Mouse (Mus musculus) spleen, embryonic (tissue): ENCODE results near the gene Tmem217.
"Not testable (repeated sequence)": the region's sequence is repeated elsewhere in the genome, so short reads cannot be mapped to it uniquely, and the experiment has no call there.

ENCODE experiments used
- CTCF ChIA-PET: fragments of 350-600 bp; sonication (Branson Sonifier 250); formaldehyde crosslinking; loops from one replicate; lab custom pipeline; 2022; lab: Charles Lee

Gene Tmem217

DNA sequence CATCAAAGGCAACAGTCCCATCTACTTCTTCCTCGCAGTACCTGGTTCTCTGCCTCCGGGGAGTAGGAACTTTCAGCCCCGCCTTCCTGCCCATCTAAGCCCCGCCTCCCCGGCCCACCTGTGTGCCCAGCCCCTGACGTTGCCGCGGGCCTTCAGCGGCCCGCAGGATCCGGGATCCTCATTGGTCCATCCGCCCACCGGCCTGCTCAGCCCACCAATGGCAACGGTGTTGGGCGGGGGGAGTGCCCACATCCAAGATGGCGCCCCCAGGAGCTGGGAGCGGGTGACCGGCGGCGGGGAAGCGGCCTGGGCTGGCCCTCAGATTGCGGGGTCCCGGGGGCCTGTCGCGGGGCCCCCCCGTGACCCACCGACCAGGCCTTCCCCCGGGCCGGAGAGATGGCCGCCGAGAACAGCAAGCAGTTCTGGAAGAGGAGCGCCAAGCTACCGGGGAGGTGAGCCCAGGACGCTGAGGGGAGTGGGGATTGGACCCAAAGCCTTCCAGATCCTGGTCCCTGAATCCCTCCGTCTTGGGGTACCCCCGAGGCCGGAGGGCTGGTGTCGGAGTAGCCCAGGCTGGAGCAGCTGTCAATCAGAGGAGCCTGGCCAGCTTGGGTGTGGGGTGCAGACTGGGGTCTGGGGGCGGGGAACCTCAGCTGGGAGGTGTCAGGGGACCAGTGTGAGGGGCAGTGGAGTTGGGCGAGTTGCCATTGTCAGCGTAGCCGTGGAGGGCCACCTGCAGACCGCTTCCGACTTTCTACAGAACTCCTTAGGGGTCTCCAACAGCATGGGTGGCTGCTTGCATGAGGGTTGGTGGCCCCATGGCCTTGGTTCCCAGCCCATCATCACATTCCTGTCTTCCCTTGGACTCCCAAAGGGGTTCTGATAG lies 2.4 kb downstream of the Tmem217 start, which contains the start of the genes Gm17657 and Tbc1d22b:
Gene Gm17657 (minus strand): TSS at position 96 of the 886 bp plus-strand sequence.
Gene Tbc1d22b (plus strand): TSS at position 243 of the 886 bp plus-strand sequence.
- CTCF ChIA-PET = interaction anchor here (0.6 kb wide), 2 partner anchors 420 to 472 kb away, joined by 4 to 19 read pairs; no protein-coding TSS in a partner anchor

DNA sequence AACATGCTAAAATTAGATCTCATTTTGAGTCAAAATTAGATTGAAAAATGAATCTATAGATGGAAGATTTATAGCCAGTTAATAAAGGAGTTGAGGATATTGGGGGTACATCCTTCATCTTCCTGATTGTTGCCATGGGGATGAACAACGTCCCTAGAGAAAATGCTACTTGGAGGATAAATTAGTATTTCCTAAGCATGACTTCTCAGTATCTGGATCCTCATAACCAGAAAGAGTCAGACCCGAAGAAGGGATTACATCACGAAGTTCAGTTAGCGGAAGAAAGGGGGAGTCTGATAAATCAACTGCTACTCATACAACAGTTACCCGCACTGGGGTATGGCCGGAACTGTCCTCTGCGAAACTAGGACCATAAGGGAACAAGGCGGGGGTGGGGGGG lies 3.2 kb downstream of the Tmem217 start:
- CTCF ChIA-PET = no interaction called here

DNA sequence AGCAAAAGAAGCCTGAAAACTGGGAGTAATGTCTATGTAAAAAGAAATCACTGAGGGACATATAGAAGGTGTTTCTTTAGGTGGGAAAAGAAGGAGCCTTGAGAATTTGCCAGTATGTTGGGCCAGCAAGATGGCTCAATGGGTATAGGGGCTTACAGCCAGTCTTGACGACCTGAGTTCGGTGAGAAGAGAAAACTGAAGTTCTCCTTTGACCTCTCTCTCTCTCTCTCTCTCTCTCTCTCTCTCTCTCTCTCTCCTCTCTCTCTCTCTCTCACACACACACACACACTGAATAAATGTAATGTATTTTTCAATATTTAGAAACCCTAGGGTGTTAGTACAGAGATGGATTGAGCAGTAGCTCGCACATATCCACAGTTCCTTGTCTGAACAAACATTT lies 3.7 kb downstream of the Tmem217 start:
- CTCF ChIA-PET = no interaction called here

GRCm38 (mm10) chr17:29545241-29545640 lies 6.9 kb downstream of the Tmem217 start:
- CTCF ChIA-PET = no interaction called here

DNA sequence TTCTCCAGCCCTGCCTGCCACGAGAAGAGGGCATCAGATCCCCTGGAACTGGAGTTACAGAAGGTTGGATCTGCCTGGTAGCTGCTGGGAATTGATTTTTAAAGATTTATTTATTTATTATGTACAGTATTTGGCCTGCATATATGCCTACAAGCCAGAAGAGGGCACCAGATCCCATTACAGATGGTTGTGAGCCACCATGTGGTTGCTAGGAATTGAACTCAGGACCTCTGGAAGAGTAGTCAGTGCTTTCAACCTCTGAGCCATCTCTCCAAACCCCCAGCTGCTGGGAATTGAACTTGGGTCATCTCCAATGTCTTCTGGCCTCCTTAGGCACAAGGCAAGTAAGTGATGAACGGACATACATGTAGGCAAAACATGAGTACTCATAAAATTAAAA lies 8.1 kb downstream of the Tmem217 start:
- CTCF ChIA-PET = interaction anchor here (0.6 kb wide), 1 partner anchor 37 kb away, joined by 3 read pairs; no protein-coding TSS in a partner anchor

DNA sequence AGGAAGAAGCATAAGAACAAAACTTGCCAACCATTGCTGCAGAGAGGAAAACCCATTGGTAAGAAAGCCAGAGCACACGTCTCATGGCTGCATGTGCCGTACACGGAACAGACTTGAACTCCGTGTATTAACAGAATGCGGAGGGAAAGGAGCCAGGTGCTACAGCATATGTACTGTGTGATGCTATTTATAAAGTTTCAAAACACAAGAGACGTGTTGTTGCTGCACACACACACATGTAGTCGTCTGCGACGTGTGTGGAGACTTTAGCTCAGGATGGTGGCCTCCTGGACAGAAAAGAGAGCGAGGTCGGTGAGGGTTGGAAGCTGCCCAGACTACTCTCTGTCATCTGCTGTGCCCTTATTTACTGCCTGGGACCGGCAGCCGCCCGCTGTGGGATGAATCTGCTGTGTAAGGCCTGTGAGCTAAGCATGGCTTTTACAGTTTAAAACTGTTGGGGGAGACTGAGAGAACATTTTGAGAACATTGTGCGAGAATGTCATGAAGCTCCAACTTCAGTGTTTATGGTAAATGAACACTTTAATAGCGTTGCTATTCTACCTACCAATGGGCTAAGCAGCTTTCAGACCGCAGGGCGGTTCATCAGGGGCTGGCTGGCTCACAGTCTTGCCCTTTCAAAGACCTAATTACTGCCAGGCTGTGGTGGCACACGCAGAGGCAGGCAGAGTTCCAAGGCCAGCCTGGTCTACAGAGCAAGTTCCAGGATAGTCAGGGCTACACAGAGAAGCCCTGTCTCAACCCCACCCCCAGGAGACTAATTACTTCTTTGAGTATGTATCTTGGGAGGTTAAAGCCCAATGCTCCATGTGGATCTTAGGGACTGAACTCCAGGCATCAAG lies 9.1 kb downstream of the Tmem217 start:
- CTCF ChIA-PET = no interaction called here

- CTCF ChIA-PET = no interaction called here
Measured at GRCm38 (mm10) chr17:29541419-29541818, 10.8 kb downstream of the Tmem217 start.

- CTCF ChIA-PET = no interaction called here
Measured at GRCm38 (mm10) chr17:29540426-29540825, 11.8 kb downstream of the Tmem217 start.

GRCm38 (mm10) chr17:29533866-29534265 lies 18.3 kb downstream of the Tmem217 start:
- CTCF ChIA-PET = no interaction called here

- CTCF ChIA-PET = interaction anchor here (0.6 kb wide), 1 partner anchor 48 kb away, joined by 5 read pairs; no protein-coding TSS in a partner anchor
Measured at GRCm38 (mm10) chr17:29531757-29532384, 20.3 kb downstream of the Tmem217 start.

- CTCF ChIA-PET = interaction anchor here (0.6 kb wide), 1 partner anchor 48 kb away, joined by 5 read pairs; no protein-coding TSS in a partner anchor
Measured at GRCm38 (mm10) chr17:29531278-29531677, 20.9 kb downstream of the Tmem217 start.

DNA sequence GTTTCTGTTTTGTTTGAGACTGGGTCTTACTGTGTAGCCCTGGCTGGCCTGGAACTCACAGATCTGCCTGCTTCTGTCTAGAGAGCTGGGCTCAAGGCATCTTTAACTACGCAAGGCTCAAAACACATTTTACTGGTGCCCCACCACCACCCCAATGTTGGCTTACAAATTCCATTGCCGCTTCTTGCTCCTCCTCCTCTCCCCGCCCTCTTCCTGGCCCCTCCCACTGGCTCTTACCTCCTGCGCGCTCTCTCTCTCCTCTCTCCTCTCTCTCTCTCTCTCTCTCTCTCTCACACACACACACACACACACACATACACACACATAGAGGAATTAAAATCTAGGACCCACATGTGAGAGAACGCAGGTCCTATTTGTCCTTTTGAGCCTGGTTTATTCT lies 21.7 kb downstream of the Tmem217 start:
- CTCF ChIA-PET = no interaction called here

DNA sequence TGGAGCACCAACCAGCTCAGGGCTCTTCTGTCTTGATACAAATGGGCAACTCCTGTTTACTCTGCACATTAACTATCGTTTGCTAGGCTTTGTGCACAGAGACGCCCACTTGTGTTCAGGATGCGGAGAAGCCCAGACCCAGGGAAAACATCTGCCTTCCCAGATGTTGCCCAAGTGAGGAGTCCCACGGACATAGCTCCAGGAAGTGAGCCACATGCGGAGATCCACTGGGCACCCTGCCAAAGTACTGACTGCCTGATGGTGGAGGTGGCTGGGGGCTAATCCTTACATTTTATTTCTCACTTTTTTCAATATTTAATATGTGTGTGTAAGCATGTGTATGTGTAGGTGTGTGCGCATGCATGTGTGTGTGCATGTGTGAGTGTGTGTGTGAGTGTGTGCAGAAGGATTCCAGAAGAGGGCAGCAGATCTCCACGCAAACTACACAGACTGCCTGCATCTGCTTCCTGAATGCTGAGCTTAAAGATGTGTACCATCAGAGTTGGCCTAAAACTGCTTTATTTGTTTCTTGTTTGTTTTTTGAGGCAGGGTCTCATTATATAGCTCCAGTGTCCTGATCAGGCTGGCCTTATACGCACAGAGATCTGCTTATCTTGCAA lies 23.5 kb downstream of the Tmem217 start:
- CTCF ChIA-PET = interaction anchor here (0.5 kb wide), 1 partner anchor 1546 kb away, joined by 5 read pairs; no protein-coding TSS in a partner anchor

- CTCF ChIA-PET = interaction anchor here (0.7 kb wide), 1 partner anchor 584 kb away, joined by 3 read pairs; no protein-coding TSS in a partner anchor
Measured at GRCm38 (mm10) chr17:29525613-29526012, 26.6 kb downstream of the Tmem217 start.

- CTCF ChIA-PET = interaction anchor here (0.6 kb wide), 1 partner anchor 257 kb away, joined by 3 read pairs; no protein-coding TSS in a partner anchor
Measured at GRCm38 (mm10) chr17:29519731-29520130, 32.5 kb downstream of the Tmem217 start.

GRCm38 (mm10) chr17:29518665-29519064 lies 33.5 kb downstream of the Tmem217 start:
- CTCF ChIA-PET = not testable (repeated sequence)

- CTCF ChIA-PET = interaction anchor here (0.6 to 2.2 kb wide), 5 partner anchors 118 to 480 kb away, joined by 3 to 8 read pairs (median 4); no protein-coding TSS in a partner anchor
Measured at GRCm38 (mm10) chr17:29514435-29514834, 37.8 kb downstream of the Tmem217 start.

GRCm38 (mm10) chr17:29513044-29513730 lies 39.0 kb downstream of the Tmem217 start:
- CTCF ChIA-PET = interaction anchor here (2.2 kb wide), 1 partner anchor 117 kb away, joined by 8 read pairs; no protein-coding TSS in a partner anchor

DNA sequence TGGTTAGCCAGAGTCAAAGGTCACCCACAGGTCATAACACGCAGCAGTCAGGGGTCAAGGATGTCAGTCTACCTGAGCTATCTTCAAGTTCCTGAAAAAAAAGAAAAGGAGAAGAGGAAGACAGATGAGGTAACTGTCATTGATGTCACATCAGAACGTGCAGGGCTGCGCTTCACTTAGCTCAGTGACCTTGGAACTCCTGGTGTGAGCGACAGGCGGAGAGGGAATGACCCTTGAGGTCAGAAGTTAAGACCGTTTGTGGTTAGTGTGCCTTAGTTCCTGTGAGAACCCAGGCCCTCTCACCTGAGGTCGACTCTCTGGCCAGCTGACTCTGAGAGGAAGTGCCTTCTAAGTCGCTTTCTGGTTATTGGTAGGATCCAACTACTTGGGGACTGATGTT lies 41.5 kb downstream of the Tmem217 start:
- CTCF ChIA-PET = interaction anchor here (0.9 to 2.0 kb wide), 2 partner anchors 118 to 140 kb away, joined by 4 to 5 read pairs; no protein-coding TSS in a partner anchor
